Mouse (Mus musculus) testis, adult 2 months (tissue): ENCODE results near the gene Cand2.

Experiments
- CTCF ChIP-seq: fragments of 200-500 bp; IDR thresholded peaks from 2 replicates; pipeline ENCODE4 v1.5.1; 2012; ENCODE audit warnings: low read depth, mild to moderate bottlenecking, inconsistent platforms, low read length, moderate library complexity; ENCODE audit not compliant: control insufficient read depth, insufficient read depth, insufficient replicate concordance
- POLR2A ChIP-seq: fragments of 200-500 bp; IDR thresholded peaks from 2 replicates; pipeline ENCODE4 v1.6.1; 2012; ENCODE audit warnings: low read depth, mild to moderate bottlenecking, inconsistent platforms, low read length, moderate library complexity; ENCODE audit not compliant: control insufficient read depth

DNA sequence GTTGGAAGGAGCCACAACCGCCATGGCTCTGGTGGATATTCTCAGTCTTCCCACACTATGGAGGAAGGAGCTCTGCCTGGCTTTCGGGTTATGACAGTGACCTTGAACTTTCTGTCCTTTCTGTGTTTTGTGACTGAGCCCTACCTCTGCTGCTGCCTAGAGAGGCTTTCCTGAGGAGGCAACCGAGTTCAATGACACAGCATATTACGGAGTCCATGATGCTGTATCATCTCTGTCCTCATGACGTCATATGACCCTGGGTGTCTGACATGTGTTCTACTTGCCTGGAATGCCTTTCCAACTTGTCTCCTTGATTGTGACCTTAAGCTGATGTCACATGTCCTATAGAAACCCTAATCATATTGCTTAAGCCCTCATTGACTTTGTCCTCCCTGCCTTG lies 35.3 kb upstream of the Cand2 start:
- TF ChIP-seq CTCF (no peak), POLR2A (no peak)
